Mouse (Mus musculus): ENCODE measurements around the gene Zfp277. TPM values are rescaled to one million over a fixed set of nuclear protein-coding genes. Genes with fewer than 3 reads are reported as not detected.
A peak's percentile ranks its signal among the peaks of the same experiment; 100 is the strongest.

The Zfp277 gene
- total and polyA plus RNA-seq, 2 experiments from 2014 or later: 24.6 to 31.1 TPM

DNA sequence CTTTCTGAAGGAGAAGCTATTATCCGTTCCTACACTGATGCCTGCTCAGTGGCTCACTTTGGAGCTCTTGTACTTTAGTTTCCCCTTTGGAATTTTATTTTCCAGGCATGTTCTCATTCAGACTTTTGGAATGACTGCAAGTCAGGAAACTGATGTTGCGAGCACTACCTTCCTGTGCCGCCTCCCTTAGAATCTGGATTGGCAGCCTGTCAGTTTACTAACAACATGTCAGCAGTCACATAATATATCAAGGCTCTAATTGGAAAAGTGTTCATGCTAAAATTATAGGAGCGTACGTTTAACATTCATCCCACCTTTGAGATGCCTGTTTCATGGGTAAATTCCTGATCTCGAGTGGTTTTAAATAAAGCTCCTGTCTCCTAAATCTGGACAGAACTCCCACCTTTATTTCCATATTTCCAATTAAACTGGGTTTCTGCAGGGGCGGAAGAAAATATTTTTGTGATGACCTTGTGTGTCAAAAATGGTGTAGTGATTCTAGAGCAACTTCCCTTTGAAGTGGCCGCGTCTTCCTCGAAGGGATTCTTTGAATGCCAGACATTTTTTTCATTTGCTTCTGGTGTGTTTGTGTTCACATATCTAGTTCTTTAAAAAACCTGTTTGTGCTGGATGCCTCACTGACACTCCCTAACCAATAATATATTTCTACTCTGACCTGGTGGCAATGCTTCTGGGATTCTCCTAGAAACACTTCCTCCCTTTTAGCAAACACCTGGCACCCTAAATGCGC lies 26.1 kb upstream of the Zfp277 start:
- Histone ChIP-seq H3K4me2 (ENCODE audit: low read depth, low read length) (peak overlapping the region; percentile 26), H3K9ac (replicated peaks; ENCODE audit: low read length) (no peak overlapping the region), H3K9me3 (ENCODE audit: low read length) (no peaks in the 10 kb centered on the region), H3K4me3 (ENCODE audit: low read length) (no peak overlapping the region), H3K27me3 (ENCODE audit: insufficient read depth, low read length) (no peaks in the 10 kb centered on the region), H3K4me1 (ENCODE audit: insufficient read depth, low read length) (peaks cover 14% of the 10 kb centered on the region; the same call in 1 of the 2 replicates), H3K36me3 (ENCODE audit: insufficient read depth, low read length) (no peaks in the 10 kb centered on the region), H3K27ac (no peak overlapping the region)
- ATAC-seq (no peak), DNase-seq (ENCODE audit: low spot score) (no peak)
- no peak for TF ChIP-seq CTCF (IDR thresholded peaks at IDR 0.05; ENCODE audit: low read depth)
- WGBS: 67% methylated on average over 11 of the region's 11 CpGs

DNA sequence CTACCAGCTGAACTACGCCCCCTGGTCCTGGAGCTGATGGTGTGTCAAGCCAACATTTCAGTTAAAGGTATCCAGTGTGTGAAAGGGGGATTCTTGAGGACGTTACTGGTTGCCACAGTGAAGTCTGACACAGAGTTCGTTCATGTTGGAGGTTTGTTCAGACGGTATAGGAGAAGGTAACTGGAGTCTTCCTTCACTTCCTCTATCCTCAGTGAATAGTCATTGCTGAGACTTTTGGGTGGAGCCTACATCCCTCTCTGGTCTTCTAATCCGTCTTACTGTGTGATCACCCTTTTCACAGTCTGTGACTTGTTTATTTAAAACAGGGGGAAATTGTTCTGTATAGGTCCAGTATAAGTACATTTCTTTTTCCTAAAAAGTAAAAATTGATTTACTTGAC lies 23.3 kb upstream of the Zfp277 start:
- ATAC-seq: no peak
- DNase-seq (ENCODE audit: low spot score): no peak
- Histone ChIP-seq H3K9me3 (ENCODE audit: low read length) (no peaks in the 10 kb centered on the region), H3K27me3 (ENCODE audit: insufficient read depth, low read length) (no peaks in the 10 kb centered on the region), H3K9ac (replicated peaks; ENCODE audit: low read length) (no peak overlapping the region), H3K4me1 (ENCODE audit: insufficient read depth, low read length) (peaks cover 24% of the 10 kb centered on the region), H3K4me3 (ENCODE audit: low read length) (no peak overlapping the region), H3K4me2 (ENCODE audit: low read depth, low read length) (no peak overlapping the region), H3K36me3 (ENCODE audit: insufficient read depth, low read length) (no peaks in the 10 kb centered on the region), H3K27ac (no peak overlapping the region)
- 69% methylated on average over 5 of the region's 5 CpGs for WGBS
- no peak for TF ChIP-seq CTCF (IDR thresholded peaks at IDR 0.05; ENCODE audit: low read depth)

DNA sequence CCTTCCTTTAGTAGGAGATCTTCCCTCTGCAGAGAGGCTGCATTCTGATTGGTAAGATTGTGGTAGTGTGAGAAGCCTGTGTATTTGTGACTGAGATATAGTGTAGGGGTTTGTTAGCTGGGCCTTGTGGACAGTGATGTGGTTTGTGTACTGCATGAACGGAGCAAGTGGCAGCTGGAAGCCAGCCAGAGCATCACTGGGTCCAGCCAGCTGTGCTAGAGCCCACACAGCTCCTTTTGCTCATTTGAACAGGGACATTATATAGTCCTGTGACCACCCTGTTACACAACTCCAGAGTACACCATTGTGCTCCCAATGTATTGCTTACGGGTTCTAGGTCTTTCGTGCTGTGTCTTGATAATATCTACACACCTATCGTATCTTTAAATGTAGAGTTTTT lies 22.5 kb upstream of the Zfp277 start:
- H3K27ac ChIP-seq: no peak overlapping the region
- no peak overlapping the region for H3K4me3 ChIP-seq (ENCODE audit: low read length)
- H3K4me1 ChIP-seq (ENCODE audit: insufficient read depth, low read length): peaks cover 25% of the 10 kb centered on the region
- ATAC-seq (peak; percentile 67), DNase-seq (ENCODE audit: low spot score) (peak; percentile 53)
- no peaks in the 10 kb centered on the region for H3K36me3 ChIP-seq (ENCODE audit: insufficient read depth, low read length)
- H3K9me3 ChIP-seq (ENCODE audit: low read length): no peaks in the 10 kb centered on the region
- 73% methylated on average over 4 of the region's 4 CpGs for WGBS
- H3K9ac ChIP-seq (replicated peaks; ENCODE audit: low read length): no peak overlapping the region
- no peaks in the 10 kb centered on the region for H3K27me3 ChIP-seq (ENCODE audit: insufficient read depth, low read length)
- TF ChIP-seq CTCF (IDR thresholded peaks at IDR 0.05; ENCODE audit: low read depth): no peak
- no peak overlapping the region for H3K4me2 ChIP-seq (ENCODE audit: low read depth, low read length)

DNA sequence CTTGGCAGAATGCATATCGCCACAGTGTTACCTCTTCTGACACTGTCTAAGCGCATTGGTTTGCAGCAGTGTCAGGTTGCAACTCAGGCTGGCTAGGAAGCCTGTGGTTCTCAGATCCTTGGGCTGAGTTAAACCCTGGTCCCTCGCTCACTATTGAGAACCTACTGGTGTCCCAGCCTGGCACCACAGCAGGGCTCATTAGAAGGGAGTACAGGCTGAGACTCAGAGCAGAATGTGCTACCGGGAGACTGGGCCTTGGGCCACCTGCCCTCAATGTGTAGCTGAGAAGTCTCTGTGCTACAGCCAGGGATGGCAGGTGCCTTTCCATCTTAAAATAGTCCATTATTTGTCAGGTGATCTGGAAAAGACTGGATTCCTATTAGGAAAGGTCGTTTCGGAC lies 18.6 kb upstream of the Zfp277 start:
- Histone ChIP-seq H3K4me2 (ENCODE audit: low read depth, low read length) (no peak overlapping the region), H3K27me3 (ENCODE audit: insufficient read depth, low read length) (no peaks in the 10 kb centered on the region), H3K9ac (replicated peaks; ENCODE audit: low read length) (no peak overlapping the region), H3K4me3 (ENCODE audit: low read length) (no peak overlapping the region), H3K36me3 (ENCODE audit: insufficient read depth, low read length) (no peaks in the 10 kb centered on the region), H3K4me1 (ENCODE audit: insufficient read depth, low read length) (peaks cover 28% of the 10 kb centered on the region), H3K27ac (peak overlapping the region; percentile 46; the same call in 1 of the 2 replicates), H3K9me3 (ENCODE audit: low read length) (no peaks in the 10 kb centered on the region)
- WGBS: 51% methylated on average over 6 of the region's 6 CpGs
- ATAC-seq: peak; percentile 43; the same call in 1 of the 2 replicates
- peak; percentile 45 for DNase-seq (ENCODE audit: low spot score)
- no peak for TF ChIP-seq CTCF (IDR thresholded peaks at IDR 0.05; ENCODE audit: low read depth)

DNA sequence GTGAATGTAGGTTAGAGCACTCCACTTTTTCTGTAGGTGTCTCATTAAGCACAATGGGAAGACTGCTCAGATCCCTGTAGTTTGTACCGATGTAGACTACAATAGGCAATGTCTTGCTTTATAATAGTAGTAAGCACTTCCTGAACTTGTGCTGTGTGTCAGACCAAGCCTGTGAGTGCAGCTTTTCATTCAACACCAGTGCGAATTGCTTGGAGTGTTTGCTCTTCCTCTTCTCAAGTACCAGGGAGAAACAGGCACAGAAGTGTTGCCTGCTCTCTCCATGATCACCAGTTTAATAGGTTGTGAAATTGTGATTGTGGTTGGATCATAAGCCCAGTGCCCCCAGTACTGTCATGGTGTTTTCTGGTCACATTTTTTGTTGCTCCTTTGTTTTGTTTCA lies 18.1 kb upstream of the Zfp277 start:
- peak overlapping the region; percentile 46; the same call in 1 of the 2 replicates for H3K27ac ChIP-seq
- H3K9ac ChIP-seq (replicated peaks; ENCODE audit: low read length): no peak overlapping the region
- H3K4me1 ChIP-seq (ENCODE audit: insufficient read depth, low read length): peaks cover 28% of the 10 kb centered on the region
- DNase-seq (ENCODE audit: low spot score) (no peak), ATAC-seq (no peak)
- H3K9me3 ChIP-seq (ENCODE audit: low read length): no peaks in the 10 kb centered on the region
- 52% methylated on average over 2 of the region's 2 CpGs for WGBS
- TF ChIP-seq CTCF (IDR thresholded peaks at IDR 0.05; ENCODE audit: low read depth): no peak
- H3K36me3 ChIP-seq (ENCODE audit: insufficient read depth, low read length): no peaks in the 10 kb centered on the region
- H3K4me3 ChIP-seq (ENCODE audit: low read length): no peak overlapping the region
- no peaks in the 10 kb centered on the region for H3K27me3 ChIP-seq (ENCODE audit: insufficient read depth, low read length)
- no peak overlapping the region for H3K4me2 ChIP-seq (ENCODE audit: low read depth, low read length)

DNA sequence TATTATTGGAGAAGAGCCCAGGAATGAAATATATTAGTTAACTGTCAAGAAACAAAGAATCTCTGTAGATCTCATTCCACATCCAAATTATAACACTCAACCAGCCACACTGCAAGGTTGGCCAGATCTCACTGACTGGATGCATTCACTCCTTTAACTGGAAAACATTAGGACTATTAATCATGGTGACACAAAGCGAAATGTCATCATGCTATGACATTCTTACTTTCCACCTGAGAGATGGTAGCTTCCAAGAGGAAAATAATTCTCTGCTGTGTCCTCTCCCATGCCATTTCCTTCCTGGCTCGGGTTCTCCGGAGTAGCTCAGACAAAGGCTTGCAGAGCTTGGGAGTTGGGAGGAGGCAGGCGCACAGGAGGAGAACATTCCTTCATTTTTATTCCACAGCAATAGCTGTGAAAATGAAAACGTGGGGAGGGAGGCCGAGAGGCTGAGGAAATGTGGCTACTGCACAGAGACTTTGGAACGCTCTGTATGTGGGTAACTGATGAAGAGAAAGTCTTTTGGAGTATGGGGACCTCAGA lies 17.1 kb upstream of the Zfp277 start:
- Histone ChIP-seq H3K9ac (replicated peaks; ENCODE audit: low read length) (0 out of 2 replicates have a peak overlapping the region, but pooled peaks have one; percentile 30), H3K4me1 (ENCODE audit: insufficient read depth, low read length) (peaks cover 28% of the 10 kb centered on the region), H3K4me3 (ENCODE audit: low read length) (no peak overlapping the region), H3K27ac (peak overlapping the region; percentile 52), H3K9me3 (ENCODE audit: low read length) (no peaks in the 10 kb centered on the region), H3K27me3 (ENCODE audit: insufficient read depth, low read length) (no peaks in the 10 kb centered on the region), H3K4me2 (ENCODE audit: low read depth, low read length) (peak overlapping the region; percentile 16), H3K36me3 (ENCODE audit: insufficient read depth, low read length) (no peaks in the 10 kb centered on the region)
- 20% methylated on average over 7 of the region's 7 CpGs for WGBS
- no peak for TF ChIP-seq CTCF (IDR thresholded peaks at IDR 0.05; ENCODE audit: low read depth)
- DNase-seq (ENCODE audit: low spot score) (peak; percentile 30), ATAC-seq (0 out of 2 replicates have a peak, but pooled peaks have one; percentile 27)
